Mouse (Mus musculus) spleen, adult 2 months (tissue): Measurements from ENCODE around the gene Fgfr2.

ENCODE experiments used
- CTCF ChIP-seq: fragments of 200-500 bp; IDR thresholded peaks from 2 replicates; pipeline ENCODE4 v1.5.1; 2011; ENCODE audit warnings: mild to moderate bottlenecking, inconsistent platforms; ENCODE audit not compliant: insufficient read depth, insufficient read length, insufficient replicate concordance; ENCODE audit errors: extremely low read depth
- POLR2A ChIP-seq: fragments of 200-500 bp; IDR thresholded peaks from 2 replicates; pipeline ENCODE4 v1.6.1; 2011; ENCODE audit warnings: low read depth, low read length, inconsistent platforms

- TF ChIP-seq CTCF, result no peak
- no peak for TF ChIP-seq POLR2A
Measured at GRCm38 (mm10) chr7:130211411-130211810, 2911.7 kb downstream of the Fgfr2 start.
